Mouse (Mus musculus): ENCODE results near the gene Vcam1. TPM values are rescaled to one million over a fixed set of nuclear protein-coding genes. Genes with fewer than 3 reads are reported as not detected.
A peak's percentile ranks its signal among the peaks of the same experiment; 100 is the strongest.

The Vcam1 gene
- total RNA-seq (2021) = 10 to 100 TPM; 26.4 to 33.8 TPM
- long read RNA-seq, experiment 1, transcript Vcam1-201 (9 exons, 3,469 nt) = major isoform, 16 of 35 reads
- long read RNA-seq, experiment 1, partial matches to known transcripts = 14 of 35 reads
- long read RNA-seq, experiment 1, other reads (novel, unspliced or antisense) = 4 of 35 reads
- long read RNA-seq, experiment 2, transcript Vcam1-201 (9 exons, 3,469 nt) = major isoform, 8 of 13 reads
- long read RNA-seq, experiment 2, partial matches to known transcripts = 4 of 13 reads
- long read RNA-seq, experiment 2, other reads (novel, unspliced or antisense) = 1 of 13 reads

GRCm38 (mm10) chr3:116129259-116129738 lies at the start of gene Vcam1:
Gene Vcam1, minus strand, starts transcription at chr3:116129688.
- DNase-seq = peak; percentile 47

- no peak for DNase-seq
Observed at GRCm38 (mm10) chr3:116175106-116175505, 45.6 kb upstream of the Vcam1 start.

GRCm38 (mm10) chr3:116171461-116171860 lies 42.0 kb upstream of the Vcam1 start:
- DNase-seq = no peak

- DNase-seq = no peak
Observed at GRCm38 (mm10) chr3:116168056-116168455, 38.6 kb upstream of the Vcam1 start.

GRCm38 (mm10) chr3:116166296-116166695 lies 36.8 kb upstream of the Vcam1 start:
- DNase-seq = no peak

- no peak for DNase-seq
Observed at GRCm38 (mm10) chr3:116165030-116165429, 35.5 kb upstream of the Vcam1 start.

- no peak for DNase-seq
Observed at GRCm38 (mm10) chr3:116163517-116163916, 34.0 kb upstream of the Vcam1 start.

- DNase-seq = no peak
Observed at GRCm38 (mm10) chr3:116162097-116162666, 32.7 kb upstream of the Vcam1 start.

- DNase-seq = no peak
Observed at GRCm38 (mm10) chr3:116159376-116159775, 29.9 kb upstream of the Vcam1 start.

- no peak for DNase-seq
Observed at GRCm38 (mm10) chr3:116157447-116157990, 28.0 kb upstream of the Vcam1 start.

- DNase-seq = no peak
Observed at GRCm38 (mm10) chr3:116150056-116150632, 20.7 kb upstream of the Vcam1 start.

GRCm38 (mm10) chr3:116149096-116149495 lies 19.6 kb upstream of the Vcam1 start:
- no peak for DNase-seq

GRCm38 (mm10) chr3:116148676-116149075 lies 19.2 kb upstream of the Vcam1 start:
- DNase-seq = no peak

GRCm38 (mm10) chr3:116141226-116141625 lies 11.7 kb upstream of the Vcam1 start:
- DNase-seq = no peak

- no peak for DNase-seq
Observed at GRCm38 (mm10) chr3:116139000-116139399, 9.5 kb upstream of the Vcam1 start.

GRCm38 (mm10) chr3:116138081-116138480 lies 8.6 kb upstream of the Vcam1 start:
- DNase-seq = no peak

GRCm38 (mm10) chr3:116133363-116133762 lies 3.9 kb upstream of the Vcam1 start:
- no peak for DNase-seq

GRCm38 (mm10) chr3:116130711-116131110 lies 1.2 kb upstream of the Vcam1 start:
- no peak for DNase-seq

- no peak for DNase-seq
Observed at GRCm38 (mm10) chr3:116129841-116130595, 530 bp upstream of the Vcam1 start.

GRCm38 (mm10) chr3:116128311-116129204 lies 930 bp downstream of the Vcam1 start:
- no peak for DNase-seq

- no peak for DNase-seq
Observed at GRCm38 (mm10) chr3:116127836-116128235, 1.7 kb downstream of the Vcam1 start.
